Mouse (Mus musculus) layer of hippocampus, adult 8-10 months (tissue): ENCODE data around the gene Nhsl2. TPM values are rescaled to one million over a fixed set of nuclear protein-coding genes. Genes with fewer than 3 reads are reported as not detected.

Experiments used
- DNase-seq, 2 experiments: peaks; one replicate each; pipeline ENCODE4 v3.0.0; 2022; ENCODE audit warnings: low spot score in 2 of 2
- total RNA-seq, 4 experiments: library from RNA; stranded (reverse); gene quantifications; 2 replicates each; pipeline ENCODE4 v1.2.4; 2022

Gene Nhsl2
- total RNA-seq, 4 experiments from 2014 or later, result 37.4 to 52.7 (median 48.8) TPM

DNA sequence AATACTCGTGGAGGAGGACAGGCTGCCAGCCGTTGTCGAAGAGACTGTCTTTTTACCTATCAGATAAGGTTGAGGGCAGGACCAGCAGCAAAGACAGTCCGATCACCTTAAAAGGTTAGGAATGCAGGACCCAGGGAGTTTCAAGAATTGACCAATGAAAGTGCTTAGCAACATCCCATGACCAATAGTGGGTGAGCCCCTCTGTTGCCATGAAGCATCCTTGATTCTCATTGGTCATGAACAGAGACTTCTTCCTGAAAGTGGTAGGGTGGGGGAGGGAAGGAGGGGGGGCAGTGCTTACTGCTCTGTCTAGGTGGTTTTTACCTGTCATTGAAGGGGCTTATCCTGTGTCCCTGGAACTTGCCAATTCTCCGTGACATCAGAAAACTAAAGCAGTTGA lies 130.1 kb downstream of the Nhsl2 start:
- no peak for DNase-seq

DNA sequence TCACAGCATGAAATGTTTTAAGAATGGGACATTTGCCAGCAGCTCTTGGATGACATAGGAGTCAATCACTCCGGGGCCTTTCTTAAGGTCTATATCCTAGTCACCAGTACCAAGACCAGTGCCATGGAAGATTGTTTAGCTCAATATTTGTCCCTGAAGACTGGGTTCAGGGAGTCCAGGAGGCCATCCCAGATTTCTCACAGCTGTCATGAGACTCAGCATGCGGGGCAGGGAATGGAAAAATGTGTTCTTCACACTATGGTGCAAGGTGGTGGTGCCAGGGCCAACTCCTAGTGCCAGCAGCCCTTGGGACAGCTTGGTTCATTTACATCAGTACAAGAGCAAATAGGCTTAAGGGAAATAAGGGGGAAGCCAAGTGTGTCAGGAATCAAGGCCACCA lies 131.4 kb downstream of the Nhsl2 start:
- DNase-seq, result no peak

DNA sequence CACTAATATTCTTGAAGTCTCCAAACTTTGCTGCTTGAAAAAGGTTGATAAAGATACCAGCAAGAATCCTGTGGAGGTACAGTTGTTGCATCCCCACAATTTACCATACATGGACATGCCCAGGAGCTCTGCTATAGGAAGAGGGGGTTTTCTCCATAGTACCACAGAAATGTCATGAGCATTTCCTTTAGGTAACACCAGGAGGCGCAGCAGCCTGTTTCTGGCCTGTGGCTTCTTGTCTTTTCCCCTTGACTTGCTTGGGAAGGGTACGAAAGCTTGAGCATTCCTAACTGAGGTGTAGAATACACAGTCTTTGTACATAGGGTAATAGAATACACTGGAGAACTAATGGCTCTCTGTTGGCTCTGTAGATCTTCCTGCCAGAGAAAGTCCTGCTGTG lies 132.3 kb downstream of the Nhsl2 start:
- DNase-seq, result no peak

DNA sequence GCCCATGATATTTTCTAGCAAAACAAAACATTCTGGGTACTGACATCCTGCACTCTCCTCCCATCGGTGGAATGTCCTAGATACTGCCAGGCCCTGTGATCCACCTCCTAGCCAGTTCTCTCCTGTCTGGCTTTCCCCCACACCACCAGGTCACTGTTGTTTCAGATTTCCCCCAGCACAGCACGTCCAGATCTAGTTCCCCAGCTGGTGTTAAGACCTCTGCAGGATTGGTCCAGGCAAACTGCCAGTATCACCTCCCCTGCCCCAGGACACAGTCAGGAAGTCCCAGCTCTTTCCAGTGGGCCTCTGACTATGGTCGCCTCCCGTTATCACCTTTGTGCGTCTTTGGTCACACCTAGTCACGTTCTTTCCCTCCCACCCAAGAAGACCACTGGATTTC lies 134.5 kb downstream of the Nhsl2 start:
- no peak for DNase-seq

DNA sequence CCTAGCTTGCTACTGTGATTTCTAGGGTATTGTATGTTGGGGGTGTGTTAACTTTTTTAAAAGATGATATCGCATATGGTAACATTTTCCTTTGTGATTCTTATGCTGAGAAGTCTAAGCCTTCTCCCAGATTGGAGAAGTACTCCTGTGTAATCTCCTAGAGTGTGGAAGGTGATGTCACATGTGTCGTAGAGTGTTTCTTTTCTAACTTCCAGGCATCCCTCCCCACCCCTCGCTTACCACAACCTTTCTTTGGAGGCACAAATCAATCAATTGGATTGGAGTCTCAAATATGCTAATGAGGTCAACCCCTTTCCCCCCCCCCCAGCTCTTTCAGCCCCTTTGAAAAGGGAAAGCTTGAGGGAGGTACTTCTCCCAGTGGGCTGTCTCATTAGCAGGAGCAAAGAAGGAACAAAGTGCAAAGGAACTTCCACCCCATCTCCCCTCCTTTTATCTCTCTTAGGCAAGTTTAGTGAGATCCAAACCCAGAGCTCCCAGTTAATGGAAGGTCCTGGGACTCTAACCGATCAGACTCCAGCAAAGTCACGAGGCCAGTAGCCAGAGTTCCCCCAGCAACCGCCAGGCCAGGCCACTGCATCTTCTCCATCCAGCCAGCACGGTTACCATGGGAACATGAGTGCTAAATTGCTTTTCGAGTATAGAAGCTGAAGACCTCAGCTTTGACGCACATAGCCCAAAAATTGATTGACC lies 137.6 kb downstream of the Nhsl2 start:
- no peak for DNase-seq

DNA sequence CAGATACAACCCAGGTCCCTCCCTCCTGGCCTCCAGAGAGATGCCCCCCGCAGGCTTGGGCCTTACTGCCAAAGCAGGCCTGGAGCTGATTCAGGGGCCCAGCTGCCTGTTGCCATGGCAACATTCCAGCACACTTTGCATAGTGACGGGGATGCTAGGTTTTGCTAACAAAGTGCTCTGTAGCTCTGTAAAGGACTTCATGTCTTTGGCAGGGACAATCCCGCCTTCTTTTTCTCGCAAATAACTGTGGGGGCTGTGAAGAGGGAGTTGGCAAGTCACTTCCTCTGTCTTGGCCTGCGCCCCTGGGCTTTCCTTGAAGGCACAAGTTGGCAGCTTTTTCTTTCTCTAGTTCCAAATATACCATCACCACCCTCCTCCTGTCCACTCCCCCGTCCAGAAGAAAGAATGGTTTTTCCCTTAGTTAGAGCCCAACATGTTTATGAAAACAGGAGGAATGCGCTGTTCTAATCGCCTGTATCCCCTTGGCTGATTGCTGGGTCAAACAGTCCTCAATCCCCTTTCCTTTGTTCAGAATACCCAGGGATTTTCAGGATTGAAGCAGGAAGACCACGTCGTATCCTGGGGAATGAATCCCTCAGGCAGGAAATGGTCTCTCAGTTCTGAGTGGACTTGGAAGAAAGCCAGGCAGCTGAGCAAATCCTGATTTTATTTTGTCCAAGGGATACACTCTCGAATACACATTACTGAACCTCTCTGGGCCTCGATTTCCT lies 144.8 kb downstream of the Nhsl2 start:
- peak; percentile 67 to 72 for DNase-seq

DNA sequence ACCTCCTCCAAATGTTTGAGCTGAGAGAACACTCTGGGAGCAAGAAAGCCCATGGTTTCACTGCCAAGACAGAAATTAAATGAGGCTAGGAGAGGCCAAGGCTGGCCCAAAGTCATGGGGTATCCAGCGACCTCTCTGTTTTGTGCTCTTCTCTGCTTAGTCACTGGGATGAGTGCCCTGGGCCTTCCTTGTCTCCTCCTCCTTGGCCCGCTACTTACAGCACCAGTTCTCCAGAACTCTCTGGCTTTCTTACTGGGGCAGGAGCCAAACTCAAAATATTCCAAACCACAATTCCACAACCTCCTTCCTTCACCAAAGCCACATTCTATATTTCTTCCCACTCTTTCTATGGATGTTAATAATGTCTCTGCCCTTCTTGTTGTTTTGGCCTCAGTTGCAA lies 147.5 kb downstream of the Nhsl2 start:
- no peak for DNase-seq

DNA sequence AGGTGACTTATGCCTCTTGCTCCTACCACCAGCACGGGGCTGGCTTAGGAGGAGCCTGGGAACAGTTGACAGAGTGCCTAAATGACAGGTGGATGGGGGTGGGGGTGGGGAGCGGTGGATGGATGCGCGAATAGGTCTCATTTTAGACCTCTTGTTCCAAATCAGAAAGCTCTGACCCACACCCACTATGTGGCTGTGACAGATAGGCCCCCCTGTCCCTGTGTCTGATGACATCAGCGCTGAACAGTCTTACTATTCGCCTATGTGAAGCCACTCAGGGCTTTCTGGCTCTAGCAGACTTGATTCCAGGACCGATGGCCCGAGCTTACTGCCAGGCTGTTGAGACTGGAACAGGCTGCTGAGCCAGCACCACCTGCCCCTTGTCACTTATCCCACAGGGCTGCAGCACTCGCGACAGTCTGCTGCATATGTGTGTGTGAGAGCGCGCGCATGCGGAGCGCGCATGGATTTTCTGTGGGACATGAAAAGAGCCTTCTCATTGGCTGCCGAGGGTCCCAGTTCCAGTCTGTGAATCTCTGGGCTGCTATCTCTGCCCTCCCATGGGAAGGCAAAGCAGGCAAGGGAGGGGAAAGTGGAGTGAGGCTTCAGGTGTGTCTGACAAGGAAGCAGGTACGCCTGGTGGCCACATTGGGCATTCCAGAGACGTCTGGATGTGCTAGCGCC lies 154.6 kb downstream of the Nhsl2 start:
- peak; percentile 64 to 72 for DNase-seq

DNA sequence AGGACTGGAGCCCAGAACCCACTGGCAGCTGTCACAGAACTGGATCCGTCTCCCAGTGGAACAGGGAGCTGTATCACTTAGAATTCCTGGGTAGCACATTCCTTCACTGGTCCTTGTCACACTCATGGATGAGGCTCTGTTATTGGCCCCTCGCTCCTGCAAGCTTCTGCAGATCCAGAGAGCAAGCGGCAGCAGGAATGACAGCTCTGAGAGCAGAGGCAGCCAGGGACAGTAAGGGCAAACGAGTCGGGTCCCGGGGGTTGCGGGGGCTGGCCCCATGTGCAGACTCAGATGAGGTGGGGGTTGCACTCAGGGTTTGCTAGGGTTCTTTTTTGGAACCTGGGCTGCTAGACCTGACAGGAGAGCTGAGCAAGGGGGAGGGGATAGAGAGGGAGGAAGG lies 155.2 kb downstream of the Nhsl2 start:
- DNase-seq, result no peak

DNA sequence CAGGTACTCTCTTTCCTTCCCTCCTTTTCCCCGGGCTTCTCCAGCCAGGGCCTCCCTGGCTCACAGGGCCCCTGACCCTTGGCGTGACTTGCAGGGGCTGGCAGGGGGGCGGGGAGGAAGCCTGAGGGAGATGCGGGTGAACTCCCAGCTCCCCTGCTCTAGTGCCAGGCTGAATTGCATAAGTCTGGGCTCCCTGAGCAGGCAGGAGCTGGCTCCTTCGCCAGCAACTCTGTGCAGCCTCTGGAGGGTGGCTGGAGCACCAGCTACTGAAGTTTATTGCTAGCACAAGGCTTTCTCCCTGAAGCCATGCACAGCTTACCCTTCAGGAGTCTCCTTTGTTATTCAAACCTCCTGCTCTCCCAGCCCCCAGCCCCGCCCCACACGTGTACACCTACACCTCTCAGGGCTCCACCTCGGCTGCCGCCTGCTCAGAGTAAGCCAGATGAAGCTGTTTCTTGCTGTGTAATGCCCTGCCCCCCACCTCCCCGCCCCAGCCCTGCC lies 156.0 kb downstream of the Nhsl2 start:
- DNase-seq, result no peak

DNA sequence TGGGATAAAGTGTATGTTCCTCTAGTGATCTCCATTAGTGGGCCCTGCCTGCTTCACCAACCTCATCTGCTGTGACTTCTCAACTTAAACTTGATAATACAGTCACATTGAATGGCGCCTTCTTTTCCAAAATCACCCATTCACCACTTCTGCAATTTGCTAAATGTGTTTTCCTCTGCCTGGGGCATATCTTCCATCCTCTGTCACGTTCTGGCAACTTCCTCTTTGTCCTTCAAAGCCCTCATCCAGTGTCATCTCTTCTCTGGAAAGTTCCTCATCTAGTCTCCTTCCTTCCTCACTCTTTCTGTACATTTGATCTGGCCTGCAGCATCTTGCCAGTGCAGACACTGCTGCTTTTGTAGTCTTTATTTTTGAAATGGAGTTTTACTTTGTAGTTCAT lies 158.8 kb downstream of the Nhsl2 start:
- no peak for DNase-seq

DNA sequence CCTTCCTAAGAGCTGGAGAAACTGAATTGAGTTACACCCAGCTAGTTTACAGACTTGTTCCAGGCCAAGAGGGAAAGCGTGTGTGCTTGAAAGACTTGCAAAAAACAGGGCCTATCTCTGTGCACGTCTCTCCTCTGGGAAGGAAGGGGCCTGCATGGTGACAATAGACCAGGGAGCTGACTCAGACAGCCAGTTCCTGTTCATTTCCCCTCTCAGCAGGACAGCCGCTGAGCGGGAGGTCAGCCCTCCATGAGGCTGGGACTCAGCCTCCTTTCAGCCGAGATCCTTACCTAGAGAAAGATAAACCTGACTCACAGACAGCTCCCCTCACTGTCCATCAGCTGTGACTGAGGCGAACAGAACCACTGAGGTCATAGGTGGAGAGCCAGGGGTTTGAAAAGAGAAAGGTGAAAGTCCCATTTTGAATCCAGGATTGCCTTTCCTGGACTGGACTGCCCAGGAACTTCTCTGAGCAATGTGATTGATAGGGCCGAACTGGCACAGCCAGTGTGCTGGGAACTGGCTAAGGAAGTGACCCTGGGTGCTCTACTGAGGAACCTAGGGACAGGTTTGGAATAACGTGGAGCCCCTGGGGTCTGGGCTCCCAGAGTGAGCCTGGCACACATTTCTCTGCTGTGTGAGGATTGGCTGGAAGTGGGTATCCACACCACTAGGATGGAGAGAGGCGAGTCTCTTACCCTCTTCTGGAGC lies 168.2 kb downstream of the Nhsl2 start:
- no peak for DNase-seq

DNA sequence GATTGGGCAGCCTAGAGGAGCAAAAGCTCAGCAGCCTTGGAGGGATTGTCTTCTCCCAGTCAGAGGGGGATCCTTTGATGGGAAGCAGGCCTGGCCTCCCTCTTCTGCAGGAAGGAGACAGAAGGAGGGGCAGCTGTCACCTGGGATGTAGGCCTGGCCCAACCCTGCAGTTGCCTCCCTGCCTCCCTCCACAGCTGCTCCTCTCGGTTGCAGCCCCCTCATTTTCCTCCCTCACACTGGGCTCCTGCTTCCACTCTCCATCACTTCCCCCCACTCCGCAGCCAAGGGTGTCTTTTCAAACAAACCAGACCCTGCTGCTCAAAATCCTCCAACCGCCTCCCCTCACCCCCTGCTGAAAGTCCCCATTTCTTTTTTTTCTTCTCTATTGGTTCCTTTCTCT lies 169.7 kb downstream of the Nhsl2 start:
- peak; percentile 49 to 51 for DNase-seq

DNA sequence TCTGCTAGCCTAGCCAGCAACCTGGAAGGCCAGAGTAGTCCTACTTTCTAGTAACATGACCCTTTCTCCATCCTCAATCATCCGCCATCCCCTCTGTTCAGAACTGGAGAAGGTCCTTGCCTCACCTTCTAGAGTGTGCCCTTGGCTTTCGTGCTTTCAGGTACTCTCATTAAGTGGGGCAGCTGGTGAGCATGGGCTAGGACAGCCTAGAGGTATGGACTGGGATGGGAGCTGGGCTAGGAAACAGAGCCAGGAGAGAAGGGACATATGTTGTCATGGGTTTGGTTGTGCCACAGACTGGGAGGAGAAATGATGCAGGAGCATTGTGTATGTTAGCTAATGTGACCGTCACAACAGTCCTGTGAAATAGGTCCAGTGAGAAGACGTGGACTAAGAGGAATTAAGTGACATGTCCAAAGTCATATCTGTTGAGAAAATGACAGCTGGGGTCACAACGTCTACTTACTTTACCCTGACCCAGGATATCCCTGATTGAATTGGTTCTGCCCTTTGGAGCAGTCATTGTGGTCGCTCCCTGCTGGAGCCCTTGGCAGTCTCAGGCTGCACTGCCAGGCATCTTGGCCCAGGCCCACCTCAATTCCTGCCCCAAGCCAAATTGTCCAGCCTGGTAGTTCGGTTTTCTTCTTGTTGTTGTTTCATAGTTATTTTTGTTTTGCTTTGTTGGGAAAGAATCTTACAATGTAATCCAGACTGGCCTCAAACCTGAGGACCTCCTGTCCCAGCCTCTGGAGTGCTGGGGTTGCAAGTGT lies 170.5 kb downstream of the Nhsl2 start:
- DNase-seq, result no peak

DNA sequence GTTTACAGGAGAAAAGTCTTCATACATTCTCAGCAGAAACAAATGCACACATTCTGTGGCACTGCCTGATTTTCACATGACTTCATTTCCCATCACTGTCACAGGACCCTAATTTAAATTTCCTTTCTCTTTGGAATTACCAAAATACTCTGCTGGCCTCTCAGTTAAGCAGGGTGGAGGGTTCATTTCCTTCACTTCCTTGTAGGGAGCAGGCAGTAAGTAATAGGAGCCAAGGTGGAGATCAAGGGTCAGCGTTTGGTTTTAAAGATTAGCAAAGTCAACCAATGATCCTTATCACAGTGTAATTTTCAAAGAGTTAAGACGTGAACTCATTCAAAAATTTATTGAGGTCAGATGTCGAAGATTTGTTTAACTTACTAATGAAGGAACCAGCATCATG lies 175.8 kb downstream of the Nhsl2 start:
- DNase-seq, result no peak

DNA sequence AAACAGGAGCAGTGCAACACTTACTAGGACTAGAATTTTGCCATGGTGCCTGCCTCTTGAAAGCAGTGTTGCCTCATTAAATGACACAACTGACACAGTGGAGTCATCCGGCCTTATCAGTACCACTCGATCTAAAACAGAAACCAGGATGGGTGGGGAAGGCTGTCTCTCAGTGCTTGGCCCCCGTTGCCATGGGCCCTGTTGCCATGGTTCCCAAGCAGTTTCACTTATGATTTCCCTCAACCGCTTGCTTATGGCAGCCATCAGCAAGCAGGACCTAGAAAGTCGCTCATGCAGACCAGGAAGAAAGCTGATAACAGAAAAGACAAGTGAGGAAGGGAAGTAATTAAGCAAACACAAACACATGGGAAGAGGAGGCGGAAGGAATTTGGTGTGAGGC lies 182.7 kb downstream of the Nhsl2 start:
- DNase-seq, result peak in 1 of 2 experiments; percentile 22

DNA sequence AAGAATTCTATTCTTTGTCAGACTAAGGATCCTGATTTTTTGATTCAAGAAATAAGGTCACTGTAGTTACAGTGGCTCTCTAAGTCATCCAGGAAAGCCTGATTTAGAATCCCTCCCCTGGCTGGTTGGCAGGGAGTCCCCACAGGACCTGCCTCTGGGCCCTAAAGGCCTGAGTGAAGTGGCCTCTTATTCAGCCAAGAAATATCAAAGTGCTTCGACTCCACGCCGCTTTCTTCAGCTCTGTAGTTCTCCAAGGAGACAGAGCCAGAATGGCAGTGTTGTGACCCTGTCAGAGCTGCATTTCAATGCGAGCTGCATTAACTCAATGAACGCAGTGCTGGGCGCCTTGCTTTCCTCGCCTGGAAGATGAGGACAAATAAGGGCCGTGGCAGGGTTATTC lies 183.2 kb downstream of the Nhsl2 start:
- DNase-seq, result no peak

DNA sequence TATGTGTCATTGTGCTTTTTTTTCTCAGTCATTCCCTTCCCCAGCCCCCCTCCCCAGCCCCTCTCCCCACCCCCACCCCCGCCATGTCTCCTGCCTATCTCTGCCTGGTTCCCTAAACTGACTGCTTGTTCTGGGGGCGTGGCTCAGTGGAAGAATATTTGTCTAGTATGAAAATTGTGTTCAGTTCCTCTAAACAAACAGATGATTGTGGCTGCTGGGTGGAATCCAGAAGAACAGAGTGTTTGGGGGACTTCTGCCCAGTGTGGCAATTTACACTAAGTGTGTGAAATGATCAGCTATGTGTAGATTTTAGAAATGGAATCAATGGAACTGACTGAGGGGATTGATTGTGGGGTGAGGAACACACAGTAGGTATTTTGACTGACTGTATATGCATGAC lies 184.4 kb downstream of the Nhsl2 start:
- no peak for DNase-seq

DNA sequence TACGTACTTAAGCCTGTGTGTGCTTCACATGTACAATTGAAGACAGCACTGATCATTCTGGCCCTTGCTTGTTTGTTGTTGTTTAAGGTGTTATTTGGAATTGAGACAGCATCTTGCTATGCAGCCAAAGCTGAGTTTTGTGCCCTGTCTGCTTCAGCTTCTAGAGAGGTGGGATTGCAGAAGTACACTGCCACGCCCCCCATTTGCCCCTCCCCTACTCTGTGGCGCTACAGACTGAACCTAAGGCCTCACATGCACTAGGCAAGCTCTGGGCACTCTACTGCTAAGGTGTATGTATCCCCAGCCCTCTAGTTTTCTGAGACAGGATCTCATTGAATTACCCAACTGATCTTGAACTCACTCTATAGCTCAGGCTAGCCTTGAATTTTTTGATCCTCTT lies 186.5 kb downstream of the Nhsl2 start:
- no peak for DNase-seq

DNA sequence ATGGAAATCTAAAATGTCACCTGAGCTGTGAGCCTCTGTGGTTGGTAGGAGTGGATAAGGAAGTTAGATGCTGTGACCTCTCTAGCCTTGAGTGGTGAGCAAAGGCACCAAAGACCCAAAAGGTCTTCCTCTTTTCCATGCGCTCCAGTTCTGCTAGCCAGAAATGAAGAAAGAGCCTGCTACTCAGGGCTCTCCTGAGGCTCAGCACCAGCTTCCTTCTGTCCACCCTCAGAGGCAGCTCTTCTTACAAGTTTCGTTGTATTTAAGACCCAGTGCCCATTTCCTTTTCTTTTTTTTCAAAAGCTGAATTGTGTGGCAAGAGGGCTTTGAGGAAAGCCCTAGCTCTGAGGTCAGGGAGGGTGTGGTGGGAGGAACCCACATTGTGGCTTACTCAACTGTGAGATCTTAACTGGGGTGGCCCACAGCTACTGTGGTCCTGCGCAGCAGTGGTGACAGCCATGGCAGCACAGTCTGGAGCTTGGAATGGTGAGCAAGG lies 187.7 kb downstream of the Nhsl2 start:
- DNase-seq, result no peak

DNA sequence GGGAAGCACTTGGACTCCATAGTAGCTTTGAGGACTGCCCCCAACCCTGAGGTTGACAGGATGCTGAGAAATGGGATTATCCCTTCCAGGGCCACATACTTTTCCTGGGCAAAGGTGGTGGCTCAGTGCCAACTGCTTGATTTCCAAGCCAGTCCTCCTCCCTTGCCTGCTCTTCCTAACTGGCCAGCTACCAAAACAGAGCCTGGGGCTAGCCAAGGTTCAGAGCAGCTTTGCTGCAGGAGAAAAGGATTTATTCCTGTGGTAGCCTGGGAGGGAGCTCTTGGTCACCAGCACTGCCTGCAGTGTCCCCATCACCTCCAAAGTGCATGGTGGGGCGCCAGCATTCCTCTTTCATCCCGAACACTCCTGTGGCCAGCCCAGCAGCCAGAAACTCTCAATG lies 188.3 kb downstream of the Nhsl2 start:
- no peak for DNase-seq
